Mouse (Mus musculus): ENCODE data around the gene Ankrd6.

Gene Ankrd6

GRCm38 (mm10) chr4:32828385-32829077 lies 122.1 kb downstream of the Ankrd6 start:
- in situ Hi-C loops (cut with MboI; ENCODE audit: low pct_unique_long_range_greater_than_20kb in 1 of 2, low sequenced_read_pairs in 2 of 2, unreplicated experiment in 1 of 2) = no loop called here

- in situ Hi-C loops (cut with MboI; ENCODE audit: low pct_unique_long_range_greater_than_20kb in 1 of 2, low sequenced_read_pairs in 2 of 2, unreplicated experiment in 1 of 2) = no loop called here
These were observed 123.7 kb downstream of the Ankrd6 start for GRCm38 (mm10) chr4:32826925-32827324.

- in situ Hi-C loops (cut with MboI; ENCODE audit: low pct_unique_long_range_greater_than_20kb in 1 of 2, low sequenced_read_pairs in 2 of 2, unreplicated experiment in 1 of 2) = no loop called here
These were observed 126.4 kb downstream of the Ankrd6 start for GRCm38 (mm10) chr4:32824254-32824653.

GRCm38 (mm10) chr4:32820676-32821075 lies 130.0 kb downstream of the Ankrd6 start:
- in situ Hi-C loops (cut with MboI; ENCODE audit: low pct_unique_long_range_greater_than_20kb in 1 of 2, low sequenced_read_pairs in 2 of 2, unreplicated experiment in 1 of 2) = no loop called here

- in situ Hi-C loops (cut with MboI; ENCODE audit: low pct_unique_long_range_greater_than_20kb in 1 of 2, low sequenced_read_pairs in 2 of 2, unreplicated experiment in 1 of 2) = no loop called here
These were observed 133.2 kb downstream of the Ankrd6 start for GRCm38 (mm10) chr4:32817478-32817877.

- in situ Hi-C loops (cut with MboI; ENCODE audit: low pct_unique_long_range_greater_than_20kb in 1 of 2, low sequenced_read_pairs in 2 of 2, unreplicated experiment in 1 of 2) = no loop called here
These were observed 150.0 kb downstream of the Ankrd6 start for GRCm38 (mm10) chr4:32800577-32801170.

GRCm38 (mm10) chr4:32799966-32800576 lies 150.6 kb downstream of the Ankrd6 start, which contains the start of gene Lyrm2:
TSS of gene Lyrm2 (plus strand) at chr4:32800253.
- in situ Hi-C loops (cut with MboI; ENCODE audit: low pct_unique_long_range_greater_than_20kb in 1 of 2, low sequenced_read_pairs in 2 of 2, unreplicated experiment in 1 of 2) = no loop called here

- in situ Hi-C loops (cut with MboI; ENCODE audit: low pct_unique_long_range_greater_than_20kb in 1 of 2, low sequenced_read_pairs in 2 of 2, unreplicated experiment in 1 of 2) = no loop called here
These were observed 151.7 kb downstream of the Ankrd6 start for GRCm38 (mm10) chr4:32798976-32799375.

- in situ Hi-C loops (cut with MboI; ENCODE audit: low pct_unique_long_range_greater_than_20kb in 1 of 2, low sequenced_read_pairs in 2 of 2, unreplicated experiment in 1 of 2) = no loop called here
These were observed 161.6 kb downstream of the Ankrd6 start for GRCm38 (mm10) chr4:32789020-32789419.

GRCm38 (mm10) chr4:32787110-32787509 lies 163.5 kb downstream of the Ankrd6 start:
- in situ Hi-C loops (cut with MboI; ENCODE audit: low pct_unique_long_range_greater_than_20kb in 1 of 2, low sequenced_read_pairs in 2 of 2, unreplicated experiment in 1 of 2) = no loop called here

- in situ Hi-C loops (cut with MboI; ENCODE audit: low pct_unique_long_range_greater_than_20kb in 1 of 2, low sequenced_read_pairs in 2 of 2, unreplicated experiment in 1 of 2) = loop anchor here (10.0 kb wide), 2 partner anchors 175 to 335 kb away; partner anchors contain the start of gene Ankrd6 (in 2 of the 2)
These were observed 170.6 kb downstream of the Ankrd6 start for GRCm38 (mm10) chr4:32779996-32780395.

GRCm38 (mm10) chr4:32770284-32770810 lies 180.3 kb downstream of the Ankrd6 start:
- in situ Hi-C loops (cut with MboI; ENCODE audit: low pct_unique_long_range_greater_than_20kb in 1 of 2, low sequenced_read_pairs in 2 of 2, unreplicated experiment in 1 of 2) = loop anchor here (10.0 kb wide), 2 partner anchors 184 to 344 kb away; partner anchors contain the start of gene Ankrd6 (in 2 of the 2)

GRCm38 (mm10) chr4:32768046-32768445 lies 182.6 kb downstream of the Ankrd6 start:
- in situ Hi-C loops (cut with MboI; ENCODE audit: low pct_unique_long_range_greater_than_20kb in 1 of 2, low sequenced_read_pairs in 2 of 2, unreplicated experiment in 1 of 2) = no loop called here

GRCm38 (mm10) chr4:32767471-32767870 lies 183.2 kb downstream of the Ankrd6 start:
- in situ Hi-C loops (cut with MboI; ENCODE audit: low pct_unique_long_range_greater_than_20kb in 1 of 2, low sequenced_read_pairs in 2 of 2, unreplicated experiment in 1 of 2) = no loop called here

- in situ Hi-C loops (cut with MboI; ENCODE audit: low pct_unique_long_range_greater_than_20kb in 1 of 2, low sequenced_read_pairs in 2 of 2, unreplicated experiment in 1 of 2) = no loop called here
These were observed 193.2 kb downstream of the Ankrd6 start for GRCm38 (mm10) chr4:32757430-32757829.

Data from mouse embryonic stem cell (cell line).